Mouse (Mus musculus) hindbrain, embryonic 14.5 days (tissue): ENCODE data around the gene Psrc1. TPM values are rescaled to one million over a fixed set of nuclear protein-coding genes. Genes with fewer than 3 reads are reported as not detected.

ENCODE experiments used
- ATAC-seq: fragments of 200-750 bp; cut with Nextera tagmentation; 2 replicates; pipeline ENCODE4 v1.8.0; 2017; ENCODE audit warnings: moderate number of reproducible peaks, mild to moderate bottlenecking, moderate TSS enrichment, moderate library complexity; ENCODE audit not compliant: low FRiP score
- DNase-seq: peaks from one replicate; pipeline ENCODE4 v3.0.0-alpha.2; 2015; ENCODE audit warnings: low spot score
- H3K27ac ChIP-seq: fragments of 300-500 bp; sonication (generic); 2 replicates; pipeline ENCODE4 v1.5.1; 2014; ENCODE audit warnings: mild to moderate bottlenecking, moderate library complexity
- H3K27me3 ChIP-seq: fragments of 300-500 bp; sonication (generic); 2 replicates; pipeline ENCODE4 v1.6.1; 2014; ENCODE audit warnings: mild to moderate bottlenecking, low read length, mixed read lengths; ENCODE audit not compliant: control insufficient read depth, insufficient read depth
- H3K36me3 ChIP-seq: fragments of 300-500 bp; sonication (generic); replicated peaks from 2 replicates; pipeline ENCODE4 v1.6.1; 2014; ENCODE audit not compliant: control insufficient read depth, insufficient read depth
- H3K4me1 ChIP-seq: fragments of 300-500 bp; sonication (generic); replicated peaks from 2 replicates; pipeline ENCODE4 v1.6.1; 2014; ENCODE audit warnings: antibody characterized with exemption, low read length, mixed read lengths; ENCODE audit not compliant: control insufficient read depth, insufficient read depth
- H3K4me2 ChIP-seq: fragments of 300-500 bp; sonication (generic); replicated peaks from 2 replicates; pipeline ENCODE4 v1.6.1; 2014; ENCODE audit warnings: mild to moderate bottlenecking, moderate library complexity
- H3K4me3 ChIP-seq: fragments of 300-500 bp; sonication (generic); replicated peaks from 2 replicates; pipeline ENCODE4 v1.5.1; 2014; ENCODE audit warnings: mild to moderate bottlenecking, low read length
- H3K9ac ChIP-seq: fragments of 300-500 bp; sonication (generic); 2 replicates; pipeline ENCODE4 v1.6.1; 2014
- H3K9me3 ChIP-seq: fragments of 300-500 bp; sonication (generic); 2 replicates; pipeline ENCODE4 v1.6.1; 2016; ENCODE audit warnings: low read length; ENCODE audit not compliant: control insufficient read depth
- WGBS: fragments of 180-500 bp; shearing (Covaris S2); extraction: QIAGEN DNeasy Blood & Tissue Kit; methylation state at CpG from one replicate; pipeline ENCODE4 v1.1.7; 2014; 5-methylcytosine and 5-hydroxymethylcytosine counted together
- polyA plus RNA-seq: library from polyadenylated mRNA; unstranded; fragments of >200 nt; fragmentation: Nextera tagmentation; extraction: Ambion mirVana; gene quantifications from 2 replicates; pipeline ENCODE4 v1.2.1, GENCODE M21; 2014

Psrc1 gene
- polyA plus RNA-seq = 5.6 and 9.6 TPM in 2 replicates

- Histone ChIP-seq H3K27me3 (no peaks in the 10 kb centered on the region), H3K4me1 (peaks cover 13% of the 10 kb centered on the region; the same call in 1 of the 2 replicates), H3K36me3 (peaks cover 4% of the 10 kb centered on the region; the same call in 1 of the 2 replicates), H3K4me3 (peak within 1 kb of the TSS; percentile 52), H3K9ac (peak within 1 kb of the TSS; percentile 54), H3K4me2 (peak within 1 kb of the TSS; percentile 53), H3K27ac (no peak within 1 kb of the TSS), H3K9me3 (no peaks in the 10 kb centered on the region)
- DNase-seq (peak; percentile 86), ATAC-seq (peak; percentile 93)
- under 1% methylated on average over 44 of the region's 44 CpGs for whole genome bisulfite sequencing
These were observed at the start of gene Psrc1 for GRCm38 (mm10) chr3:108383485-108384354. Gene Psrc1 (plus strand): TSS chr3:108383839.

DNA sequence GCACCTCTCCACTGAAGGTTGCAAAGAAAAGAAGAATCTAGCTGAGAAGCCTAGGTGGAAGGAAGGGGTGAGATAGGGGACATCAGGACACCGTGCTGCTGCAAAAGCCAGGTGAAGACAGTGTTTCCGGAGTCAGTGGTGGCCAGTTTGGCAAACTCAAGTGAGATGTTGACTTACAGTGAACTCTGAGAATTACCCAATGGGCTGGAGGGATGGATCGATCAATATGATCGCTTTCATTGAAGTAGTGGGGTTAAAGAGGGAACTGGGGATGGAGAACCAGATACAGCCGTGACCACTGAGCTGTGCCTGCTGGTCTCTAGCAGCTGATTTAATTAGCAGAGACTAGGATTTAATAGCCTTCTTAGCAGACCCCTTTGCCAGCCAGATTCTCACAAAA lies 46.8 kb upstream of the Psrc1 start:
- no peak overlapping the region for H3K27ac ChIP-seq
- DNase-seq = no peak
- WGBS = 95% methylated on average over 5 of the region's 5 CpGs
- H3K9ac ChIP-seq = no peak overlapping the region
- peaks cover 100% of the 10 kb centered on the region for H3K36me3 ChIP-seq
- no peaks in the 10 kb centered on the region for H3K4me1 ChIP-seq
- no peak overlapping the region for H3K4me3 ChIP-seq
- no peak for ATAC-seq
- no peaks in the 10 kb centered on the region for H3K9me3 ChIP-seq
- no peak overlapping the region for H3K4me2 ChIP-seq
- no peaks in the 10 kb centered on the region for H3K27me3 ChIP-seq

DNA sequence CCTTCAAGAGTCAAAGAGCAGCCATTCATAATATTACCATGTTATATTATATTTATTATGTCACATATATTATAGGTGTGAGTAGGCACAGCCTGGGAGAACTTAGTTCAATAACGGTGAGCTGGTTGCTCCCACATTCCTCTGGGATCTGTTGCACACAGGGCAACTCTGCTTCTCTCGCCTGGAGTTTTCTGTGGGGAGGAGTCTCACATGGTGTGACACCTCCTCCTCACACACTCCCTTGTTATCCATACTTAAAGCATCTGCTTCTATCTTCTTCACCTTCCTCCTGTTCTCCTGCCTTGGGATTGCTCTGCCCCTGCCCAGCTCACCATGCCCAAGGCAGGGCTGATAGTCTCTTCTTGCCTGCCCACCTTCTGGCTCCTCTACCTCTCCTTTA lies 42.6 kb upstream of the Psrc1 start:
- peaks cover 93% of the 10 kb centered on the region for H3K36me3 ChIP-seq
- no peaks in the 10 kb centered on the region for H3K27me3 ChIP-seq
- no peaks in the 10 kb centered on the region for H3K4me1 ChIP-seq
- no peak overlapping the region for H3K9ac ChIP-seq
- H3K27ac ChIP-seq = no peak overlapping the region
- no peak for ATAC-seq
- 92% methylated on average over 2 of the region's 2 CpGs for WGBS
- no peak for DNase-seq
- H3K4me2 ChIP-seq = no peak overlapping the region
- H3K9me3 ChIP-seq = no peaks in the 10 kb centered on the region
- no peak overlapping the region for H3K4me3 ChIP-seq

DNA sequence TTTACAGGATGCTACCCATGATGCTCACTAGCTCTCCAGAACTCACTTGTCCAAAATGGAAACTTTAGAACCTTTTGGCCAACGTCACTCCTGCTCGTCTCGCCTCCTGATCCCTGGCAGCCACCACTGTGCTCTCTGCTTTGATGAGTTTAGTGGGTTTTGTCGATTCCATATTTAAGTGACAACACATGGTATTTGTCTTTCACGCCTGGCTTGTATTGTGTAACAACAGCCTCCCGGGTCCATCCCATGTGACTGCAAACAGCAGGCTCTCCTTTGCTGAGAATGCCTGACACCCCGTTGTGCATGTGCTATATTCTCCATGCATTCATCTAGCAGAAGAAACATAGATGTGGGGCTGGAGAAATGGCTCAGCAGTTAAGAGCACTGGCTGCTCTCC lies 41.5 kb upstream of the Psrc1 start:
- Histone ChIP-seq H3K27ac (no peak overlapping the region), H3K9me3 (no peaks in the 10 kb centered on the region), H3K4me3 (no peak overlapping the region), H3K36me3 (peaks cover 93% of the 10 kb centered on the region), H3K4me2 (no peak overlapping the region), H3K27me3 (no peaks in the 10 kb centered on the region), H3K4me1 (no peaks in the 10 kb centered on the region), H3K9ac (no peak overlapping the region)
- 82% methylated on average over 7 of the region's 7 CpGs for WGBS
- ATAC-seq (no peak), DNase-seq (no peak)

GRCm38 (mm10) chr3:108345855-108346254 lies 37.8 kb upstream of the Psrc1 start:
- Histone ChIP-seq H3K4me1 (no peaks in the 10 kb centered on the region), H3K9ac (no peak overlapping the region), H3K36me3 (peaks cover 93% of the 10 kb centered on the region), H3K4me3 (no peak overlapping the region), H3K27me3 (no peaks in the 10 kb centered on the region), H3K9me3 (no peaks in the 10 kb centered on the region), H3K4me2 (no peak overlapping the region), H3K27ac (no peak overlapping the region)
- ATAC-seq (no peak), DNase-seq (no peak)
- WGBS = 89% methylated on average over 7 of the region's 7 CpGs

GRCm38 (mm10) chr3:108348376-108348775 lies 35.3 kb upstream of the Psrc1 start:
- no peak overlapping the region for H3K27ac ChIP-seq
- ATAC-seq = no peak
- H3K4me1 ChIP-seq = no peaks in the 10 kb centered on the region
- H3K4me3 ChIP-seq = no peak overlapping the region
- H3K9ac ChIP-seq = no peak overlapping the region
- 88% methylated on average over 9 of the region's 9 CpGs for WGBS
- no peaks in the 10 kb centered on the region for H3K27me3 ChIP-seq
- no peak overlapping the region for H3K4me2 ChIP-seq
- no peaks in the 10 kb centered on the region for H3K9me3 ChIP-seq
- H3K36me3 ChIP-seq = peaks cover 89% of the 10 kb centered on the region
- no peak for DNase-seq

GRCm38 (mm10) chr3:108355245-108355644 lies 28.4 kb upstream of the Psrc1 start:
- WGBS = 88% methylated on average over 3 of the region's 3 CpGs
- no peaks in the 10 kb centered on the region for H3K9me3 ChIP-seq
- no peak overlapping the region for H3K27ac ChIP-seq
- H3K4me1 ChIP-seq = no peaks in the 10 kb centered on the region
- no peak overlapping the region for H3K4me3 ChIP-seq
- H3K27me3 ChIP-seq = no peaks in the 10 kb centered on the region
- ATAC-seq (no peak), DNase-seq (no peak)
- peaks cover 91% of the 10 kb centered on the region for H3K36me3 ChIP-seq
- H3K4me2 ChIP-seq = no peak overlapping the region
- H3K9ac ChIP-seq = no peak overlapping the region

DNA sequence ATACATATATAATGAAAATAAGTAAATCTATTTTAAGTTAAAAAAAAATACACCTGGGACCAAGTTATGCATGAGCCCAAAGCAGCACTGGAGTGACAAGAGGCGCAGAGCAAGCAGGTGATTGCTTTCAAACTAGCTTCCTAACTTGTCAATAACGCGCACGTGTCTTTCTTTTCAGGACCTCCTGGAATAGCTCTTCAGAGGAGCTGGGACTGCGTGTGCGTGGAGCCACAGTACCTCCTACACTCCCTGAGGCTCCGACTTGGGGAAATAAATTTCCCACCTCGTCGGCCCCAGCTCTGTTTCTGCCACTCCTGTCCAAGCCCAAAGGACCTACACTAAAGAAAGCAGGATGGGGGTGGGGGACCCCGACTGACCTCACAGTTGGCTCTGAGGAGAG lies 26.6 kb upstream of the Psrc1 start:
- Histone ChIP-seq H3K9me3 (no peaks in the 10 kb centered on the region), H3K4me1 (0 out of 2 replicates have a peak, but pooled peaks cover 4% of the 10 kb centered on the region), H3K27ac (no peak overlapping the region), H3K9ac (no peak overlapping the region), H3K27me3 (no peaks in the 10 kb centered on the region), H3K4me3 (no peak overlapping the region), H3K36me3 (peaks cover 73% of the 10 kb centered on the region), H3K4me2 (no peak overlapping the region)
- 92% methylated on average over 10 of the region's 10 CpGs for WGBS
- no peak for DNase-seq
- ATAC-seq = no peak

- Histone ChIP-seq H3K4me2 (no peak overlapping the region), H3K36me3 (peaks cover 63% of the 10 kb centered on the region), H3K27me3 (no peaks in the 10 kb centered on the region), H3K9me3 (no peaks in the 10 kb centered on the region), H3K4me1 (0 out of 2 replicates have a peak, but pooled peaks cover 4% of the 10 kb centered on the region), H3K4me3 (no peak overlapping the region), H3K27ac (no peak overlapping the region), H3K9ac (no peak overlapping the region)
- DNase-seq (no peak), ATAC-seq (no peak)
- WGBS = 85% methylated on average over 6 of the region's 6 CpGs
These were observed 25.2 kb upstream of the Psrc1 start for GRCm38 (mm10) chr3:108358445-108358844.
